Mouse (Mus musculus) testis, adult 2 months (tissue): ENCODE measurements around the gene Gucy2c.

Source experiments
- CTCF ChIP-seq: fragments of 200-500 bp; IDR thresholded peaks from 2 replicates; pipeline ENCODE4 v1.5.1; 2012; ENCODE audit warnings: low read depth, mild to moderate bottlenecking, inconsistent platforms, low read length, moderate library complexity; ENCODE audit not compliant: control insufficient read depth, insufficient read depth, insufficient replicate concordance
- POLR2A ChIP-seq: fragments of 200-500 bp; IDR thresholded peaks from 2 replicates; pipeline ENCODE4 v1.6.1; 2012; ENCODE audit warnings: low read depth, mild to moderate bottlenecking, inconsistent platforms, low read length, moderate library complexity; ENCODE audit not compliant: control insufficient read depth

- TF ChIP-seq CTCF: no peak
- no peak for TF ChIP-seq POLR2A
Observed at GRCm38 (mm10) chr6:136715881-136716431, 65.6 kb downstream of the Gucy2c start.
